Mouse (Mus musculus) bone marrow, adult 2 months (tissue): ENCODE results near the gene Fuz. TPM values are rescaled to one million over a fixed set of nuclear protein-coding genes. Genes with fewer than 3 reads are reported as not detected.

Experiments
- H3K27ac ChIP-seq: fragments of 200-500 bp; 2 replicates; pipeline ENCODE4 v1.5.1; 2012; ENCODE audit warnings: low read depth, mild to moderate bottlenecking, control low read depth, inconsistent platforms, low read length; ENCODE audit not compliant: control insufficient read depth, poor library complexity, insufficient read depth
- H3K4me1 ChIP-seq: fragments of 200-500 bp; 2 replicates; pipeline ENCODE4 v1.6.1; 2011; ENCODE audit warnings: low read length; ENCODE audit not compliant: control insufficient read depth, insufficient read depth
- H3K4me3 ChIP-seq: fragments of 200-500 bp; replicated peaks from 2 replicates; pipeline ENCODE3; 2011; ENCODE audit warnings: mild to moderate bottlenecking, low read depth, low read length, control low read depth; ENCODE audit not compliant: control insufficient read depth
- CTCF ChIP-seq: fragments of 200-500 bp; IDR thresholded peaks from 2 replicates; pipeline ENCODE4 v1.5.1; 2011; ENCODE audit warnings: low read length, control low read depth; ENCODE audit not compliant: control insufficient read depth, insufficient read depth
- POLR2A ChIP-seq: fragments of 200-500 bp; IDR thresholded peaks from 2 replicates; pipeline ENCODE4 v1.6.1; 2011; ENCODE audit warnings: low read depth, mild to moderate bottlenecking, control low read depth, low read length, borderline replicate concordance; ENCODE audit not compliant: control insufficient read depth
- WGBS: fragments of 180-500 bp; shearing (Covaris S2); methylation state at CpG from one replicate; pipeline ENCODE4 v1.1.7; 2018; 5-methylcytosine and 5-hydroxymethylcytosine counted together
- polyA plus RNA-seq: library from polyadenylated mRNA; stranded (reverse); fragments of >200 nt; gene quantifications from 2 replicates; pipeline ENCODE4 v1.2.4, GENCODE M21; 2011; ENCODE audit warnings: low replicate concordance; ENCODE audit not compliant: missing spikeins, insufficient read depth, insufficient read length

Gene Fuz
- polyA plus RNA-seq, 1 experiment = 21.8 TPM

- WGBS = 83% methylated on average over 11 of the region's 11 CpGs
- H3K27ac ChIP-seq = no peak overlapping the region
- peaks cover 7% of the 10 kb centered on the region for H3K4me1 ChIP-seq
- TF ChIP-seq CTCF (no peak), POLR2A (no peak)
- H3K4me3 ChIP-seq = no peak overlapping the region
These were observed 31.8 kb upstream of the Fuz start for GRCm38 (mm10) chr7:44863982-44864494.

- no peak for TF ChIP-seq CTCF
- peak; percentile 26; the same call in 1 of the 2 replicates for TF ChIP-seq POLR2A
- Histone ChIP-seq H3K27ac (no peak overlapping the region; the same call in 1 of the 2 replicates), H3K4me1 (peaks cover 7% of the 10 kb centered on the region), H3K4me3 (no peak overlapping the region)
- 67% methylated on average over 24 of the region's 24 CpGs for WGBS
These were observed 31.0 kb upstream of the Fuz start for GRCm38 (mm10) chr7:44864595-44865542.

- WGBS = 37% methylated on average over 15 of the region's 15 CpGs
- Histone ChIP-seq H3K4me3 (no peak overlapping the region), H3K4me1 (peaks cover 5% of the 10 kb centered on the region), H3K27ac (peak overlapping the region; percentile 52)
- TF ChIP-seq CTCF = peak; percentile 58
- TF ChIP-seq POLR2A = no peak
These were observed 29.4 kb upstream of the Fuz start for GRCm38 (mm10) chr7:44866276-44867009.

DNA sequence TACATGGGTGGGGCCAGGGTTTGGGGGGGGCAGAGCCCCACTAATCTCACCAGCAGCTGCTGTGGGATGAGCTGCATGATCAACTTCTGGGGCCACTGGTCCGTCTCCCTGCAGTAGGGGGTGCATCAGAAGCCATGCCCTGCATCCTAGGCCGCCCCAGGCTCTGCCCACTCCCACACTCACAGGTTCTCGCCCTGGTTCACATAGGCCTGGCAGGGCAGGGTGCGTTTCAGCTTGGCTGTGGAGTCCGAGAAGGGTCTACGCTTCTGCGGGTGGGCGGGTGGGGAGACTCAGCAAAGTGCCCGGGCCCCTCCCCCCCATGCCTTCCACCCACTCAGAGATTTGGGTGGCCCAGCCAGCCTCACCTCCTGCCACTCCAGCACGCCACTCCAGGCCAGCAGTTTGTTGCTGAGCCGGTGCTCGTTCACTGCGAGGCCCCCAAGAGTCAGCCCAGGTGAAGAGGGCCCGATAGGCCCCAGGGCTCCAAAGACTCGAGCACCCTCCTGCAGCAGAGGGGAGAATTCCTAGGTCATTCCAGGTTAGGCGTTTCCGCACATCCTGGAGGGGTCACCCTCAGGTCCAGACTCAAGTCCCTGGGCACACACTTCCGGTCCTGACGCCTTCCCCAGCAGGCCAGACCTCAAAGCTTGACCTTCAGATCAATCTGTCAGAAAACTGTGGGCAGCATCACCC is 28.7 kb upstream of the Fuz start:
- whole genome bisulfite sequencing = 86% methylated on average over 19 of the region's 19 CpGs
- peaks cover 5% of the 10 kb centered on the region for H3K4me1 ChIP-seq
- H3K4me3 ChIP-seq = no peak overlapping the region
- H3K27ac ChIP-seq = no peak overlapping the region
- no peak for TF ChIP-seq CTCF
- no peak for TF ChIP-seq POLR2A

- H3K27ac ChIP-seq = no peak overlapping the region
These were observed 28.1 kb upstream of the Fuz start for GRCm38 (mm10) chr7:44867802-44868201.

GRCm38 (mm10) chr7:44868465-44868864 is 27.4 kb upstream of the Fuz start:
- no peak for TF ChIP-seq CTCF
- no peak for TF ChIP-seq POLR2A
- H3K4me1 ChIP-seq = peaks cover 5% of the 10 kb centered on the region
- no peak overlapping the region for H3K27ac ChIP-seq
- WGBS = 13% methylated on average over 16 of the region's 16 CpGs
- H3K4me3 ChIP-seq = peak overlapping the region; percentile 15

More at GRCm38 (mm10) chr7:44867802-44868201, 28.1 kb upstream of the Fuz start:
- Histone ChIP-seq H3K4me1 (peaks cover 5% of the 10 kb centered on the region), H3K4me3 (no peak overlapping the region)
- no peak for TF ChIP-seq CTCF
- no peak for TF ChIP-seq POLR2A
- 74% methylated on average over 9 of the region's 9 CpGs for WGBS

GRCm38 (mm10) chr7:44868919-44869696 is 26.8 kb upstream of the Fuz start:
- H3K4me1 ChIP-seq = peaks cover 5% of the 10 kb centered on the region
- TF ChIP-seq POLR2A (no peak), CTCF (no peak)
- peak overlapping the region; percentile 58 for H3K4me3 ChIP-seq
- peak overlapping the region; percentile 55 for H3K27ac ChIP-seq
- under 1% methylated on average over 102 of the region's 108 CpGs for WGBS
